Mouse (Mus musculus) neural tube, embryonic 14.5 days (tissue): Measurements from ENCODE around the gene Zfp526. TPM values are rescaled to one million over a fixed set of nuclear protein-coding genes. Genes with fewer than 3 reads are reported as not detected.

Experiments
- ATAC-seq: fragments of 200-750 bp; cut with Nextera tagmentation; 2 replicates; pipeline ENCODE4 v1.8.0; 2017; ENCODE audit warnings: low read depth, mild to moderate bottlenecking, moderate TSS enrichment, moderate library complexity
- H3K27ac ChIP-seq: fragments of 300-500 bp; sonication (generic); 2 replicates; pipeline ENCODE4 v1.5.1; 2014; ENCODE audit warnings: low read depth, mild to moderate bottlenecking, control low read depth, low read length, moderate library complexity, mixed read lengths
- H3K27me3 ChIP-seq: fragments of 300-500 bp; sonication (generic); 2 replicates; pipeline ENCODE4 v1.6.1; 2014; ENCODE audit warnings: low read length; ENCODE audit not compliant: control insufficient read depth, insufficient read depth
- H3K36me3 ChIP-seq: fragments of 300-500 bp; sonication (generic); 2 replicates; pipeline ENCODE4 v1.6.1; 2014; ENCODE audit warnings: low read length, mixed read lengths; ENCODE audit not compliant: control insufficient read depth, insufficient read depth
- H3K4me1 ChIP-seq: fragments of 300-500 bp; sonication (generic); 2 replicates; pipeline ENCODE4 v1.6.1; 2014; ENCODE audit warnings: low read length; ENCODE audit not compliant: control insufficient read depth, insufficient read depth
- H3K4me2 ChIP-seq: fragments of 300-500 bp; sonication (generic); 2 replicates; pipeline ENCODE4 v1.6.1; 2014; ENCODE audit warnings: mild to moderate bottlenecking, low read depth, low read length, control low read depth
- H3K4me3 ChIP-seq: fragments of 300-500 bp; sonication (generic); 2 replicates; pipeline ENCODE4 v1.5.1; 2014; ENCODE audit warnings: low read depth, low read length, control low read depth, mixed read lengths
- H3K9ac ChIP-seq: fragments of 300-500 bp; sonication (generic); replicated peaks from 2 replicates; pipeline ENCODE4 v1.6.1; 2014; ENCODE audit warnings: low read depth, mild to moderate bottlenecking, control low read depth, low read length, mixed read lengths
- H3K9me3 ChIP-seq: fragments of 300-500 bp; sonication (generic); 2 replicates; pipeline ENCODE4 v1.6.1; 2016; ENCODE audit warnings: low read length; ENCODE audit not compliant: control insufficient read depth
- WGBS: fragments of 180-500 bp; shearing (Covaris S2); extraction: QIAGEN DNeasy Blood & Tissue Kit; methylation state at CpG from one replicate; pipeline ENCODE4 v1.1.7; 2014; 5-methylcytosine and 5-hydroxymethylcytosine counted together
- polyA plus RNA-seq: library from polyadenylated mRNA; unstranded; fragments of >200 nt; fragmentation: Nextera tagmentation; extraction: Ambion mirVana; gene quantifications from 2 replicates; pipeline ENCODE4 v1.2.1, GENCODE M21; 2014

Gene Zfp526
- polyA plus RNA-seq, 1 experiment from 2014 or later: 2.8 TPM

DNA sequence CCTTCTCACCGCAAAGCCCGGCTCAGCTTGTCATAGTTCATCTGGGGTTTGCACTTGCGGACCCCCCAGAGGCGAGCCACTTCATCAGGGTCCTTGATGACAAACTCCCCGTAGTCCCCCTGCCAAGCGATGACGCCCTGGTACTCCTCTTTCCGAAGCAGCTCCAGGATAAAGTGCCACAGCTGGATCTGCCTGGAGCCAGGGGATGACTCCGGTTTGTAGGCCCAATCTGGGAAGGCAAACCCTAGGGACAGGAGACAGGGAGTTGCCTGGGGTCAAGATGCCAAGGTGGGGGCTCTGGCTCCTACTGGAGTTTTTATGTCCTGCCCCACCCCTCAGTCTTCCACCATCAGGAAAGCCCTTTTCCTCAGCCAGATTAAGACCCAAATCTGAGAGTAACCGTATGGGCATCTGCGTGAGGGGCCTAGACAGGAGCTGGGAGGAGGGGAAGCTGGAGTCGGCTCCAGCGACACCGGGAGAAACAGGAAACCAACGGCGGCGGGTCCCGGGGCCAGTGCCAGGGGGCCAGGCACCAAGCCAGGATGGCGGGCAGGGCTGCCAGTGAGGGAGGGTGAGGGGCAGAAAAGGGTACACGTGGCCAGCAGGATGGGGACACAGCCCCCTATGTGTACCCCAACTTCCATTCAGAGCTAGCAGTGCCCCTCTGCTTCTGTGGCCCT lies 25.0 kb downstream of the Zfp526 start:
- H3K4me2 ChIP-seq: peak overlapping the region; percentile 99
- peak overlapping the region; percentile 87; the same call in 1 of the 2 replicates for H3K27ac ChIP-seq
- no peaks in the 10 kb centered on the region for H3K36me3 ChIP-seq
- peaks cover 13% of the 10 kb centered on the region for H3K4me1 ChIP-seq
- ATAC-seq: no peak
- no peaks in the 10 kb centered on the region for H3K27me3 ChIP-seq
- no peak overlapping the region; the same call in 1 of the 2 replicates for H3K4me3 ChIP-seq
- no peak overlapping the region for H3K9ac ChIP-seq
- 51% methylated on average over 20 of the region's 20 CpGs for WGBS
- no peaks in the 10 kb centered on the region for H3K9me3 ChIP-seq

DNA sequence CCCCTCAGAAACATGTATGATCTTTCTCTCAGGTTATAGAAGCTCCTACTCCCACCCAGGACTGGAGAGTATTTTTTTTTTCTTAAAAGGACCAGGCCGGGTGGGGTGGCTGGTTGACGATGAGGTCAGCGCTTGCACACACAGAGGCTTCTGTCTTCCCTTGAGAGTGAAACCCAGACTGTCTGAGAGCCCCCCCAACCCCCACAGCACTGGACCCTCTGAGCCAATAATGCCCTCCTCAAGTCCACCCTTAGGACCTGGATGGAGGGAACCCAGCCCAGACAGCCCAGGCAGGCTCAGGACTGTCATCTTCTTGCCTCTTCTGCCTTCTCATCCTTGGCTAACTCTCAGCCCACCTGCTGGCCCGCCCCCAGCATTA lies 25.5 kb downstream of the Zfp526 start:
- peak overlapping the region; percentile 71; the same call in 1 of the 2 replicates for H3K4me3 ChIP-seq
- H3K4me2 ChIP-seq: peak overlapping the region; percentile 99
- peak overlapping the region; percentile 87 for H3K27ac ChIP-seq
- H3K9me3 ChIP-seq: no peaks in the 10 kb centered on the region
- 30% methylated on average over 4 of the region's 4 CpGs for WGBS
- H3K9ac ChIP-seq: peak overlapping the region; percentile 4; the same call in 1 of the 2 replicates
- no peaks in the 10 kb centered on the region for H3K36me3 ChIP-seq
- H3K27me3 ChIP-seq: no peaks in the 10 kb centered on the region
- no peak for ATAC-seq
- peaks cover 18% of the 10 kb centered on the region for H3K4me1 ChIP-seq

DNA sequence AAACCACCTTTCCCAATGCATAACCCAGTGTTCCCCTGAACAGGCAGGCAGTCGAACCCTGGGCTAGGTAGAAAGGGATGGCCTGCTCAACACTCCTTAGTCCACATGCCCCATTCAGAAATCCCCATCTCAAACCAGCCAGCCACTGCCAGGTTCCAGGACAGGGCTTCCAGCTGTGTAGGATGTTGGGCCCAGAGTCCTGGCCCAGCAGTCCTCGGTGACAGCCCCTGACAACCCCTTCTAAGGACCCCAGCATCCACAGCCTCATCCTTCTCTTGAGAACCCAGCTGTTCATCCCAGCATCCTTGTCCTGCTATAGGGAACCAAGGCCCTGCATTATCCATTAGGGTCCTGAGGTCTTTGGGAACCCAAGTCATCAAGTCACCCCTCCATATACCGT lies 26.3 kb downstream of the Zfp526 start:
- 15% methylated on average over 3 of the region's 3 CpGs for WGBS
- Histone ChIP-seq H3K27ac (peak overlapping the region; percentile 87), H3K9ac (peak overlapping the region; percentile 70; the same call in 1 of the 2 replicates), H3K4me1 (peaks cover 21% of the 10 kb centered on the region), H3K4me3 (peak overlapping the region; percentile 71), H3K4me2 (peak overlapping the region; percentile 99), H3K36me3 (no peaks in the 10 kb centered on the region), H3K9me3 (no peaks in the 10 kb centered on the region), H3K27me3 (no peaks in the 10 kb centered on the region)
- ATAC-seq: no peak

DNA sequence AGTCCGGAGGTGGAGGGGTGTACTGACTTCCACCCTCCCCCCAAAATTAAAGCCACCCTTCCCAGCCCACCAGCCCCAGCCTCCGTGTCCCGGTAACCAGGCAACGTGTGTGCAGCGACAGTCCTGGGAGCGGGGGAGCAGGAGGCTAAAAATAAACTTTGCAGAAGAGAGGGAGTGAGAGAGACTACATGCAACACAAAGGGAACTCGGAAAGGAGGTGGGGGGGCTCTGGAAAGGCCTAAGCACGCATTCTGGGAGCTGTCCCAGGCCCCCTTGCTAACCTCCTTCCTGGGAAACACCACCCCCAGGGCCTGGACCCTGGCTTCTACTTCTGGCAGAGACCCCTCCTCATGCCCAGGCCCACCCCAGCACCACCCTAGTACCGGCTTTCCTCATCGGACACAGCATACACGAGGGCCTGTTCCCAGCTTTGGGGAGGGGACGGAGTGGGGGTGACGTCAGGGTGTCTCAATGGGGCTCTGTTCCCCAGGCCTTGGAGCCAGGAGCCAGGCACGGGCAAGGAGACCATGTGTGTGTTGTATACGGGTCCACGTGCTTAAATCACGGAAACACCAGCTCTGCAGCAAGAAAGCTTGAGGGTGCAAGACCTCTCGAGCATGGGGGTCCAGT lies 26.9 kb downstream of the Zfp526 start:
- Histone ChIP-seq H3K4me2 (peak overlapping the region; percentile 99), H3K4me3 (peak overlapping the region; percentile 71), H3K9me3 (no peaks in the 10 kb centered on the region), H3K4me1 (peaks cover 21% of the 10 kb centered on the region), H3K36me3 (no peaks in the 10 kb centered on the region), H3K27ac (peak overlapping the region; percentile 87), H3K27me3 (no peaks in the 10 kb centered on the region), H3K9ac (peak overlapping the region; percentile 70; the same call in 1 of the 2 replicates)
- 3% methylated on average over 18 of the region's 18 CpGs for WGBS
- ATAC-seq: peak; percentile 19; the same call in 1 of the 2 replicates

DNA sequence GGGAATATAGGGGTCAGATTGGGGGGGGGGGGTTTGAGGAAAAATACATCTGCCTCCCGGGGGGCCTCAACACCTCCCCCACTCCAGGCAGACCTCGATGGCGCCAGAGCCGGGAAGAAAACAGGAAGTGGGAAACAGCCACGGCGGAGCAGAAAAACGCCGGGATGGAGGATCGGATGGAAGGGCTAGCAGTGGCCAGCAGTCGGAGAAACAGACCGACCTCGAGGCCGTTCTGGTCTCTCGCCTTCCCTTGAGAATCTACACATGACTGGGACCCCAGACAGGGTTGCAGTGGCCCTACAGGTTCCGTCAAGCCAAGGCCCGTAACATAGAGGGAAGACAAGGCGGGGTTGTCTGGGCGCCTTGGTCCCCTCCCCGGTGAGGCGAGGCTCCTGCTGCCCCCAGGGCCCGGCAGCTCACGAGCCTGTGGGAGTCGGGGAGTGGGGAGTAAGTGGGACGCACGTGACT lies 27.7 kb downstream of the Zfp526 start:
- H3K4me1 ChIP-seq: peaks cover 21% of the 10 kb centered on the region
- peak; percentile 11 for ATAC-seq

DNA sequence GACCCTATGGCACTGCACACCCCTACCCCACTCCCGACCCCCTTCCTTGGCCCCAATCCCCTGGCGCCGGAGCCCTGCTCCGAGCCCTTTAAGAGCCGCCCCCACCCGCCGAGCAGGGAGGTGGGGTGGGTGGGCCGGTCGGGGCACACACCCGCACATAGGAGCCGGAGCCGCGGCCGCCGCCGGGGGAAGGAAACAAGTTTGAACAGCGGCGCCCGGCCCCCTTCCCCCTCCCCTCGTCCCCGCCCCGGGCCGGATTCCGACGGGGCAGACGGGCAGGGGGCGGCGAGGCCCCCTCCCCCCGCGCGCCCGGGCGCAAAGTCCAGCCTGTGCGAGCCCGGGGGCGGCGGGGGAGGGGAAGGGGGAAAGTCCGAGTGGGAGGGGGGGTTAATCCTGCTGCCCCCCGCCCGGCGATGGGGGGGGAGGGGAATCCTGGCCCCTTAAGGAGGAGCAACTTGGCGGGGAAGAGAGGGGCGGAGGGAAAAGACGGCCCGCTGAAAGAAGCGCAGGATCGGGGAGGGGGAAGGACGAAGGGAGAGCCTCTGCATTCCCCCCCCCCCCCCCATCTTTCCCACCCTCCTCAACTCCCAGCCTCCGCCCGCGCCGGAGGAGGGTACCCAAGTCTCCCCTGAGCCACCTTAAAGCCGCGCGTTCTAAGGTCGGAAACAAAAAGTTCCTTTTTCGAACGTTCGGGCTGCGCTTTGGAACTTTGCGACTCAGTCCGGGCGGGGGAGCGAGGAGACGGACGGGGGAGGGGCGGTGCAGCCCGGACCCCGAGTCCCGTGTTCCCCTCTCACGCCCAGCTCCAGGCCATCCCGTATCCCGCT lies 28.3 kb downstream of the Zfp526 start:
- peak; percentile 22 for ATAC-seq
- peak overlapping the region; percentile 70 for H3K9ac ChIP-seq
- H3K27ac ChIP-seq: peak overlapping the region; percentile 87
- H3K4me3 ChIP-seq: peak overlapping the region; percentile 71
- 2% methylated on average over 34 of the region's 73 CpGs for WGBS
- H3K27me3 ChIP-seq: no peaks in the 10 kb centered on the region
- H3K36me3 ChIP-seq: no peaks in the 10 kb centered on the region
- H3K9me3 ChIP-seq: no peaks in the 10 kb centered on the region
- peaks cover 21% of the 10 kb centered on the region for H3K4me1 ChIP-seq
- H3K4me2 ChIP-seq: peak overlapping the region; percentile 99

More for the DNA sequence above, 27.7 kb downstream of the Zfp526 start:
- Histone ChIP-seq H3K9ac (peak overlapping the region; percentile 70), H3K27ac (peak overlapping the region; percentile 87), H3K9me3 (no peaks in the 10 kb centered on the region), H3K27me3 (no peaks in the 10 kb centered on the region), H3K36me3 (no peaks in the 10 kb centered on the region), H3K4me2 (peak overlapping the region; percentile 99), H3K4me3 (peak overlapping the region; percentile 71)
- WGBS: 0% methylated on average over 25 of the region's 25 CpGs

DNA sequence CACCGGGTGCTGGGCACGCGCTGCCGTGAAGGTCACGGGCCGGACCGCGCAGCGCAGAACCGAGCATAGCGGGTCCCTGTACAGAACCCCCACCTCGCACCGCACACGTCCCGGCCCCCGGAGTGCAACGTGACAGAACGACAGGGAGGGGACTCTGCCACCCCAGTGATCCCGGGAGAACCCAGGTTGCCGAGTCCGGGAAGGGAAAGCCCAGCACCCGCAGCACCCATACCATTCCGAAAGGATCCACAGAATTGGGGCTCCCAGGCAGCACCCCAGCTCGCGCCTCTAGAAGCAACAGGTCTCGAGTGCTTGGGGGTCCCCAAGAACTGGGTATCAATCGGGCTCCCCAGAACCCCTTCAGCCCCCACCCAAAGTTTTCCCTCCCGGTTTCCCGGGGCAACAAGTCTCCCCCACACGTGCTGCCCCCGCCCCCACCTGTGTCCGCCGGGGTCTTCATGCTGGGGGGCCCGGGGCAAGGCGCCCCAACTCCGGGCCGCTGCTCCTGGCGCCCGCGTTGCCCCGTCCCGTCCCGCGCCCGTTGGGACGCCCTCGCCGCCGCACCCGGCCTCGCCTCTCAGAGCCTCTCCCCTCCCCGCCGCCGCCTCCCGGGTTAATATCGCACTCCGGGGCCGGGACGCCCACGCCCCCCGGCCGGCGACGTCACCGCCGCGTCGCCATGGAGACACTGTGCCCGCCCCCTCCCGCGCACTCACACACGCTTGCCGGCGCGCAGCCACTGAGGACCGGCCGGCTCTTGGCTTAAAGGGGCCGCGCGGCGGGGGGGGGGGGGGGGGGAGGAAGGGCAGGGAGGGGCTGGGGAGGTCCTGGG lies 29.1 kb downstream of the Zfp526 start, which contains the start of gene Erf:
Erf (minus strand) TSS at position 621 of the 832 bp plus-strand sequence.
- peak within 1 kb of the TSS; percentile 70 for H3K9ac ChIP-seq
- H3K4me3 ChIP-seq: peak within 1 kb of the TSS; percentile 71
- no peaks in the 10 kb centered on the region for H3K27me3 ChIP-seq
- 0% methylated on average over 38 of the region's 81 CpGs for WGBS
- H3K4me2 ChIP-seq: peak within 1 kb of the TSS; percentile 99
- peak; percentile 81 for ATAC-seq
- no peaks in the 10 kb centered on the region for H3K36me3 ChIP-seq
- no peaks in the 10 kb centered on the region for H3K9me3 ChIP-seq
- peaks cover 21% of the 10 kb centered on the region for H3K4me1 ChIP-seq
- H3K27ac ChIP-seq: peak within 1 kb of the TSS; percentile 87

DNA sequence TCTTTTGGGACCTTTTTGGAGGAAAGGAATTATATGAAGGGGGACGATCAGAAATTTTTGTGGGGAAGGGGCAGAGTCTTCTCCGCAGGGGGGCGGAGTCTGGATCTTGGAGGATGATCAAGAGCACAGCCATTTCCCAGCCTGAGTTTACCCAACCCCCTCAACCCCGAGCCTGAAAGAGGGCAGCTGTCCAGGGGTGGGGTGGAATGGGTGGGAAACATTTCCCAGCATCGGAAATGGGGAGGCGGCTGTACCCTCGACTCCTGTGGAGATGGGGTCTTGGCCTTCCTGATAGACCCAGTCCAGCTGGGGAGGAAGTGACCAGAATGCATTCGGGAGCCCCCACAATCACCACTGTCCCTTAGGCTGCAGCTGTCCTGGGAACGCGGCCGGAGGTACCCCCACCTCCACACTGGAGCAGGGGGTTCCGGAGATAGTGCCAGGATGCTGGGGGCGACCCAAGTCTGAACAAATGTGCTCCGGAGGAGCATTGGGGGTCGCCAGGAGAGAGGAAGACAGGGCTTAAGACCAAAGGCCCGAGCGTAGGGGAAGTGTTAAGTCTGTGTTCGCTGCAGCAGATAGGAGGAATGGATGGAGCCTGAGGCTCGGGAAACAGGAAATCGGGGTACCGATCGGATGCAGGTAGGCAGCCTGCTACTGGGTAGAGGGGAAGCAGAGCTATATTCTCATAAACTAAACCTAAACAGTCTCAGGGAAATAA lies 30.0 kb downstream of the Zfp526 start:
- Histone ChIP-seq H3K4me1 (peaks cover 20% of the 10 kb centered on the region), H3K9ac (peak overlapping the region; percentile 48), H3K9me3 (no peaks in the 10 kb centered on the region), H3K36me3 (no peaks in the 10 kb centered on the region), H3K4me2 (peak overlapping the region; percentile 99), H3K27me3 (no peaks in the 10 kb centered on the region), H3K4me3 (peak overlapping the region; percentile 71), H3K27ac (peak overlapping the region; percentile 70)
- no peak for ATAC-seq
- WGBS: 3% methylated on average over 22 of the region's 22 CpGs
